In genomic region chr8:123108953-123109352, GRCm38 (mm10) we compare ENCODE assay signal across 20 mouse cellular contexts. TPM values are rescaled to one million over a fixed set of nuclear protein-coding genes. Genes with fewer than 3 reads are reported as not detected.
DNase-seq lines count a peak whose midpoint lies in the region; ATAC-seq and TF ChIP-seq lines count a peak whose summit lies in the region.
"Had no signal": no experiment of that assay in that cellular context is flagged by ENCODE, and none has a peak within 500 bp of the region (broad histone marks: within the 10 kb centered on the region; RNA-seq: fewer than 3 reads in every experiment).

No protein-coding gene starts in this region.

- TF ChIP-seq CTCF in midbrain, postnatal 0 days (IDR thresholded peaks at IDR 0.05): no peak

- no peak overlapping the region for H3K4me3 ChIP-seq in midbrain, embryonic 11.5 days (ENCODE audit: low read depth, low read length)
- H3K4me3 ChIP-seq in midbrain, postnatal 0 days (ENCODE audit: low read depth, low read length): no peak overlapping the region
- H3K4me3 ChIP-seq: embryonic facial prominence, embryonic 12.5 days; embryonic facial prominence, embryonic 15.5 days; erythroblast, embryonic 14.5 days; forebrain, embryonic 10.5 days; forebrain, embryonic 12.5 days had no signal

- no peaks in the 10 kb centered on the region for H3K9me3 ChIP-seq in midbrain, embryonic 11.5 days (ENCODE audit: control insufficient read depth, low read length)
- H3K9me3 ChIP-seq in midbrain, postnatal 0 days (ENCODE audit: low read length): no peaks in the 10 kb centered on the region
- H3K9me3 ChIP-seq: embryonic facial prominence, embryonic 12.5 days; embryonic facial prominence, embryonic 15.5 days; forebrain, embryonic 10.5 days; forebrain, embryonic 12.5 days had no signal

- H3K27ac ChIP-seq in midbrain, embryonic 11.5 days (ENCODE audit: low read depth, low read length): no peak overlapping the region
- H3K27ac ChIP-seq in midbrain, postnatal 0 days (ENCODE audit: low read depth, low read length): no peak overlapping the region
- H3K27ac ChIP-seq: embryonic facial prominence, embryonic 12.5 days; embryonic facial prominence, embryonic 15.5 days; forebrain, embryonic 10.5 days; forebrain, embryonic 12.5 days had no signal

- no peak overlapping the region for H3K4me2 ChIP-seq in midbrain, embryonic 11.5 days
- no peak overlapping the region for H3K4me2 ChIP-seq in midbrain, postnatal 0 days (ENCODE audit: low read depth, low read length, poor library complexity, severe bottlenecking)
- H3K4me2 ChIP-seq: embryonic facial prominence, embryonic 12.5 days; embryonic facial prominence, embryonic 15.5 days; forebrain, embryonic 12.5 days had no signal

- 91% methylated on average over 5 of the region's 5 CpGs for WGBS in midbrain, embryonic 11.5 days
- 80% methylated on average over 5 of the region's 5 CpGs for WGBS in midbrain, postnatal 0 days

- H3K27me3 ChIP-seq in midbrain, embryonic 11.5 days (ENCODE audit: control insufficient read depth, insufficient read depth, low read length): no peaks in the 10 kb centered on the region
- H3K27me3 ChIP-seq in midbrain, postnatal 0 days (ENCODE audit: insufficient read depth, low read length): no peaks in the 10 kb centered on the region
- H3K27me3 ChIP-seq: embryonic facial prominence, embryonic 12.5 days; embryonic facial prominence, embryonic 15.5 days; forebrain, embryonic 12.5 days had no signal

- no peak for ATAC-seq in midbrain, embryonic 11.5 days (ENCODE audit: low FRiP score)
- ATAC-seq in midbrain, postnatal 0 days (ENCODE audit: low FRiP score): no peak
- ATAC-seq: forebrain, embryonic 14.5 days; forebrain, embryonic 16.5 days had no signal

- peaks cover 7% of the 10 kb centered on the region; the same call in 1 of the 2 replicates for H3K36me3 ChIP-seq in midbrain, embryonic 11.5 days (ENCODE audit: control insufficient read depth, insufficient read depth, low read length)
- H3K36me3 ChIP-seq in midbrain, postnatal 0 days (ENCODE audit: insufficient read depth, low read length): peaks cover 14% of the 10 kb centered on the region

- H3K9ac ChIP-seq in midbrain, embryonic 11.5 days (ENCODE audit: low read length): no peak overlapping the region
- no peak overlapping the region for H3K9ac ChIP-seq in midbrain, postnatal 0 days (replicated peaks; ENCODE audit: low read length, poor library complexity, severe bottlenecking)
- H3K9ac ChIP-seq: embryonic facial prominence, embryonic 12.5 days; embryonic facial prominence, embryonic 15.5 days; forebrain, embryonic 12.5 days had no signal

- peaks cover under 1% of the 10 kb centered on the region; the same call in 1 of the 2 replicates for H3K4me1 ChIP-seq in midbrain, embryonic 11.5 days (ENCODE audit: control insufficient read depth, insufficient read depth, low read length)
- no peaks in the 10 kb centered on the region for H3K4me1 ChIP-seq in midbrain, postnatal 0 days (ENCODE audit: insufficient read depth, low read length)

- DNase-seq in cerebellum, postnatal 10 days: peak; percentile 57 to 58
- DNase-seq in cerebellum, postnatal 25 days: no peak
- peak; percentile 70 for DNase-seq in midbrain, embryonic 11.5 days (ENCODE audit: low spot score, missing footprints)
- DNase-seq in midbrain, postnatal 0 days (ENCODE audit: low spot score): no peak
- DNase-seq: adrenal gland, adult 2 months; adrenal gland, postnatal 10 days; cerebellum, adult 11 months; cerebellum, adult 18-20 months; cerebellum, adult 8-10 months; cerebellum, adult 9-11 months; cerebellum, postnatal 36 days; embryo, embryonic 11 days had no signal

RNA-seq across cellular contexts. Expression of gene Rpl13, which starts 6.8 kb away (rescaled TPM):
- 1,312 and 1,403 TPM in 2 replicates for polyA plus RNA-seq in midbrain, embryonic 11.5 days (2014; fragmentation: Nextera tagmentation; extraction: Ambion mirVana)
- 2,117 and 2,785 TPM in 2 replicates for total RNA-seq in midbrain, postnatal 0 days (2014; rRNA removed)
- polyA plus RNA-seq in midbrain, postnatal 0 days (2015; fragmentation: Nextera tagmentation; extraction: Ambion mirVana): 801 and 821 TPM in 2 replicates

RNA-seq across cellular contexts. Expression of gene Cpne7, which starts 8.2 kb away (rescaled TPM):
- polyA plus RNA-seq in midbrain, embryonic 11.5 days (2014; fragmentation: Nextera tagmentation; extraction: Ambion mirVana): 0.07 TPM in 1 of 2 replicates, not detected in the other
- 29.2 and 33.0 TPM in 2 replicates for total RNA-seq in midbrain, postnatal 0 days (2014; rRNA removed)
- 28.0 and 29.1 TPM in 2 replicates for polyA plus RNA-seq in midbrain, postnatal 0 days (2015; fragmentation: Nextera tagmentation; extraction: Ambion mirVana)

RNA-seq across cellular contexts. Expression of gene Spg7, which starts 46.2 kb away (rescaled TPM):
- polyA plus RNA-seq in midbrain, embryonic 11.5 days (2014; fragmentation: Nextera tagmentation; extraction: Ambion mirVana): 35.9 TPM in 2 replicates
- total RNA-seq in midbrain, postnatal 0 days (2014; rRNA removed): 47.2 and 64.3 TPM in 2 replicates
- polyA plus RNA-seq in midbrain, postnatal 0 days (2015; fragmentation: Nextera tagmentation; extraction: Ambion mirVana): 50.1 and 51.3 TPM in 2 replicates

RNA-seq across cellular contexts. Expression of gene Sult5a1, which starts 49.2 kb away (rescaled TPM):
- polyA plus RNA-seq in midbrain, embryonic 11.5 days (2014; fragmentation: Nextera tagmentation; extraction: Ambion mirVana): 2.9 and 3.2 TPM in 2 replicates
- 0.80 and 2.8 TPM in 2 replicates for total RNA-seq in midbrain, postnatal 0 days (2014; rRNA removed)
- polyA plus RNA-seq in midbrain, postnatal 0 days (2015; fragmentation: Nextera tagmentation; extraction: Ambion mirVana): 1.1 and 2.2 TPM in 2 replicates
- total RNA-seq: common myeloid progenitor, adult 5-6 weeks had no signal

Comparison
In these comparisons a context has a peak if more than half of its experiments do, and no peak if none do; other contexts are left out.
1. DNase-seq: peak in cerebellum, postnatal 10 days (2 of 2) and midbrain, embryonic 11.5 days (single experiment); none in cerebellum, postnatal 25 days (0 of 2) and midbrain, postnatal 0 days (single experiment).
2. RNA of gene Cpne7, which starts 8.2 kb away (polyA plus RNA-seq): 28.0 to 29.1 TPM in midbrain, postnatal 0 days; 0.07 TPM in midbrain, embryonic 11.5 days; every median in the first group is over 10 times any median in the second.